Mouse (Mus musculus) heart, adult 2 months (tissue): ENCODE results near the gene Trappc5.

Experiments used
- CTCF ChIP-seq: fragments of 200-600 bp; IDR thresholded peaks from 2 replicates; pipeline ENCODE4 v1.8.1; 2022; ENCODE audit warnings: antibody characterized with exemption, mild to moderate bottlenecking, moderate library complexity
- EP300 ChIP-seq: fragments of 200-500 bp; IDR thresholded peaks from 2 replicates; pipeline ENCODE4 v1.6.1; 2011; ENCODE audit warnings: low read depth, low read length, control low read depth; ENCODE audit not compliant: insufficient read depth
- POLR2A ChIP-seq: fragments of 200-500 bp; IDR thresholded peaks from 2 replicates; pipeline ENCODE4 v1.6.1; 2011; ENCODE audit warnings: mild to moderate bottlenecking, low read depth, low read length, control low read depth; ENCODE audit not compliant: insufficient read depth

DNA sequence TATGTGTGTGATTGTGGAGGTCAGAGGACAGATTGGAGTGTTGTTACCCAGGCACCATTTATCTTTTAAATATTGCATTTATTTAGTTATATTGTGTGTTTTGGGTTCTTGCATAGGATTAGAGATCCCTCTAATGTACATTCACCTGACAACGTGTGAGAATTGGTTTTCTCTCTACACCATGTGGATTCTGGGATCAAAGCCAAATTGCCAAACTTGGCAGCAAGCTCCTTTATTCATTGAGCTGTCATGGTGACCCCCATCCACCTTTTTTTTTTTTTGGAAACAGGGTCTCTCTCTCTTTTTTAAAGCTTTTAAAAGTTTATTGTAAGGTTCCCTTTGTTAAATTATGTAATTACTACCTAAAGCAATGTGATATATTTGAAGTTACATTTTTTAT, 44.9 kb downstream of the Trappc5 start:
- TF ChIP-seq CTCF (no peak), EP300 (no peak), POLR2A (no peak)
